Mouse (Mus musculus) layer of hippocampus, postnatal 14 days (tissue): ENCODE results near the gene Ddx54. TPM values are rescaled to one million over a fixed set of nuclear protein-coding genes. Genes with fewer than 3 reads are reported as not detected.

Source experiments
- DNase-seq, 2 experiments: peaks; one replicate each; pipeline ENCODE4 v3.0.0; 2021 to 2022; ENCODE audit warnings: low spot score in 2 of 2, mixed read lengths in 1 of 2
- total RNA-seq, 2 experiments: library from RNA; stranded (reverse); gene quantifications; 2 replicates each; pipeline ENCODE4 v1.2.3; 2021

Gene Ddx54
- total RNA-seq, 2 experiments from 2014 or later = 41.7 to 44.4 TPM

GRCm38 (mm10) chr5:120640094-120640493, 27.6 kb downstream of the Ddx54 start:
- DNase-seq = no peak

GRCm38 (mm10) chr5:120643365-120644085, 31.0 kb downstream of the Ddx54 start:
- DNase-seq = no peak

DNA sequence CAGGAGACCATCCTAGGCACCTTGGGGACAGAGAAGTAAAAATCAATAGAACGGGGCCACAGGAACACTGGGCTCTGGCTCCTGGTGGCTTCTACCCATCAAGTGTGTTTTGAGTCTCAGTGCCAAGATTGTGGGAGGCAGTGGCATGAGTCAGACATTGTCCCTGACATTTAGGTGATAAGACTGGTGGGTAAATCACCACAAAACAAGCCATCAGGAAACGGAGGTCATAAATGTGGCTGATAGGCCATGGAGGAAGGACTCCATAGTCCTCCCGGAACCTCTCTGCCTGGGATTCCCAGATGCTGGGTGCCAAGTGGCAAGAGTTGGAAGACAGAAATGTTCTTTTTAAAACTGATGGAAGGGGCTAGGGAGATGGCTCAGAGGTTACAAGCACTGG, 31.7 kb downstream of the Ddx54 start:
- no peak for DNase-seq

DNA sequence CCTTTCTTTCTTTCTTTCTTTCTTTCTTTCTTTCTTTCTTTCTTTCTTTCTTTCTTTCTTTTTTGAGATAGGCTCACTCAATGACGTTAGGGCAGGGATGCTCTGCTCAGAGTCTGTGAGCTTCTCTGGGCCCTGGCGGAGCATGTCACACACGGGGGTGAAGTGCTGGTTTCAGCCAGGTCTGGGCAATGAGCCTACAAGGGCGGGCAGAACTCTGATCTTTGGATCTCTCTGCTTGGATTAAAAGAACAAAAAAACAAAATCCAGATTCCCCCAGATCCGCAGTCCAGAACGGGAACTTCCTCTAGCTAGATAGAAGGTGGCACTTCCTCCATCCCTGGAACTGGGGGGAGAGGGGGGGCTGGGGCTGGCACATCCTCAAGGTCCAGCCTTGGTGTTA, 33.3 kb downstream of the Ddx54 start:
- no peak for DNase-seq

DNA sequence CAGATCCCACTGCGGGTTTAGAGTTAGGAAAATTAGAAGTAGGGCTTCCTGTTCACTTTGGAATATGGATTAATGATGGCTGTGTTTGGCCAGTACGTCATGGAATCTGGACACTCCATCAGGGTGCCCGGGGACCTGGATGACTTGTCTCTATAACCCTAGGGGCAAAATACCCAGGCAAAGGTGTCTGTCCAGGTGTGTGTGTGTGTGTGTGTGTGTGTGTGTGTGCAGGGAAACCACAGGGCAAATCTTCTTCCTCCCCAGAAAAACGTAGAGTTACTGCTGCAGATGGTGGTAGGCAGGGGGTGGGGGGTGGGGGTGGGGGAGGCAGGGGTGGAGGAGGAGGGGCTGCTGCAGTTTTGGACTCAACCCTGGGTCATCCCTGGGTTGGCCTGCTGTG, 34.8 kb downstream of the Ddx54 start:
- no peak for DNase-seq

DNA sequence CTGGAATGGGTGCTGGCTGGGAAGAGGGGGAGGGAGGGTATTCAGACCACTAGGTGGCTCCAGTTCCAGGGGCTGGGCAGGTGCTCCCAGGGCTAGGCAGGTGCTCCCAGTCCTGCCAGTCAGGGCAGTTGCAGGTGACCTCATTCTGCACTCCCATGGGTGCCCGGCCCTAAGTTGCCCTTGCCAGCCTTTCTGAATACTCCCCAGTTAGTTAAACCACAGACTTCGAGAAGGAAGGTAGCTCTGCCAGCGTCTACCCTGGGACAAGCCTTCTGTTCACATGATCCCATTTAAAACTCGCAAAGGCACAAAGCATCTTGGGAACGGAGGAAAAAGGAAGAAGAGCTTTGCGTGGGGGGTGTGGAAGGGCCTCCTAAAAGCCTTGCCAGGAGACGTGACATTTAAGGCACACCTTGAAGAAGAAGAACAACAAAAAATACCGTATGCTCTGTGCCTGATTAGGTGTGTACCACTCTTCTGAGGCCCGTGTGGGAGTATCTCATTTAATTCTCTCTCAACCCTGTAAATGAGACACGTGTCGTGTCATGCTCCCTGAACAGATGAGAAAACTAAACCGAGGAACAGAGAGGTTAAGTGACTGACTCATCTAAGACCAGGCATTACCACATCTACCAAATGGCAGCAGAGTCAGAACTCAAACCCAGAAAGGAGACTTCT, 35.4 kb downstream of the Ddx54 start:
- no peak for DNase-seq

DNA sequence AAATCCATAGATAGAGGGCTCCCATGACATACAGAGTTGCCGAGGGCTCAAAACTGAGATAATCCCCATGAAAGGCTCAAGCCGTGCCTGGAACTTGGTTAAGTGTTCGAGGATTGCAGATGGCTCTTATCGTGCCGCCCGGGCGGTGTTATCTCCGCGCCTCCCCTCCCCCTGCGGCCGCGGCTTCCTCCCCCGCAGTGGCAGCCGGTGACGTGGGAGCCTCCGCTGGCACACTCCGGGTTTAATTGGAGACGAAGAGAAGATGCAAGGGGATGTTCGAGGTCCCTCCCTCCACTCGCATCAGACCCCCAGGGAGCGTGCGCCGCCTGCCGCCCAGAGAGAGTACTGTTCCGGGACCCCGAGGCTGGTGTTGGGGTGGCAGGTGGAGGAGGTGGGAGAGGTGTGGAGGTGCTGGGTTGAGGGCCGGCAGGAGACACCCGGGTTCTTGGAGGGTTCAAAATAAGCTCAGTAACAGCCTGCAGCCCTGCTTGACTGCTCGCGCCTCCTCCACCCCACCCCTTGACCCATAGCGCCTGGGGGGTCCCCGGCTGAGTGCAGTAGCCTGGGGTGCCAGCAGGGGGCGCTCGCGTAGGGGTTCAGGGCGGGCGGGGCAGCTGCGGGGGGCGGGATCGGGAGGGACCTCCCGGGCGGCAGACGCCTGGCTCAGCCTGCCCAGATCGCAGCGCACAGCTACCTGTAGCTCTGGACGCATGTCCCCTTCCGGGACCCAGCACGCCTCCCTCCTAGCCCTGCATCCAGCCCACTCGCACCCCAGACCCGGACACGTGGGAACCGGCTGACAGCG, 36.2 kb downstream of the Ddx54 start, which contains the start of gene Rasal1:
TSS of gene Rasal1 (plus strand) at position 244 of the 805 bp plus-strand sequence.
- peak; percentile 77 to 81 for DNase-seq

DNA sequence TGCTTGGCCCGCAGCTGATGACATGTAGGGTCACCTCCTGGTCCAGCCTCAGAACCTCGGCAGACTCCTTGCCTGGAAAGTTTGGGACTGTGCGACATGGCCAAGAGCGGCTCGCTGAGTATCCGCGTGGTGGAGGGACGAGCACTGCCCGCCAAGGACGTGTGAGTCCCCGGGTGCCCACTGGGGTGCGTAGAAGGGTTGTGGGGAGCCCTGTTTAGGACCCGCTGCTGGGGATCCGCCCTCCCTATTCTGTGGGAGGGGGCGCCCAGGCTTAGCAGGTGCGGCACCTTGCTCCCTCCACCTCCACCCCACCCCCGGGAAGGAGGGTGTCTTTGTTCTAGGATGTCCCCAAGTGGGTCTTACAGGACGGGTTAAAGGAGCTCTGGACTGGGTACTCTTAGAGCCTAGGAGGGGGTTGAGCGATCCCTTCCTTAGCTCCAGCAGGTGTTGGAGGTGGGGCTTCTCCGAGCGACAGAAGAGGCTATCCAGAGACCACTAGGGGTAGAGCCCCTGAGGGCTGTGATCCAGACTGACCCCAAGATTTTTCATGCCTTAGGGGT, 36.9 kb downstream of the Ddx54 start:
- DNase-seq = no peak

DNA sequence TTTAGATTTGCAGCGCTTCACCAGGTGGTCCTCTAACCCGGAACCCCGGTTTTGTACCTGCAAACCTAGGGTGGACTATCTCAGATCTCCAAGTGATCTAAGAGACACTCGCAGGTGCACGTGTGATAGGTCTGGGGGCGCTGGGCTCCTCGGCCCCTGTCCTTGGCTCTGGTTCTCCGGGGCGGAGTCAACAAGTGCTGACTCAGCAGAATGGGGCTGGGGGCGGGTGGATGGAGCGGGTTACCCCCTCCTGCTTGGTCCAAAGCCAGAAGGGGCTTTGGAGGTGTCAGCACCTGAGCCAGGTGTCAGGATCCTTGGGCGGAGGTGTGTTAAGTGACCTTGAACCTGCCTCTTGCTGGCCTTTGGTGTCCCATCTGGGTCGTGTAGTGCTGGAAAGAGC, 37.4 kb downstream of the Ddx54 start:
- no peak for DNase-seq

DNA sequence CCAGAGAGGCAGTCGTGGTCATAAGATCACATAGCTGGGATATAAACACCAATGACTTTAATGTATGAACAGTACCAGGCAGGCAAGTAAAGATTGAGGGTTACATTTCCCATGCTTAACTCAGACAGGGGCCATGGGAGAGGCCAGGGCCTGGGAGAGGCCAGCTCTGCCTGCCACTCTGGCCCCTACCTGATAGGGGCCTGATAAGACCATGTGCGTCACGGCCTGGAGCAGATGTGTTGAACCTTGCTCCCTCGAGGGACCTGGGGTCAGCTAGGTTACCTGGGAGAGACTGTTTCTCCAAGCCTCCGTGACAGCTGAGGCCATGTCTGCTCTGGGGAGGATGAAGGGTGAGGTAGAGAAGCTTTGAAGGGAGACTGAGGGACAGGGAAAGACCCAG, 38.7 kb downstream of the Ddx54 start:
- no peak for DNase-seq

- no peak for DNase-seq
Measured at GRCm38 (mm10) chr5:120652915-120653701, 40.6 kb downstream of the Ddx54 start.

- DNase-seq = no peak
Measured at GRCm38 (mm10) chr5:120653873-120654272, 41.3 kb downstream of the Ddx54 start.

DNA sequence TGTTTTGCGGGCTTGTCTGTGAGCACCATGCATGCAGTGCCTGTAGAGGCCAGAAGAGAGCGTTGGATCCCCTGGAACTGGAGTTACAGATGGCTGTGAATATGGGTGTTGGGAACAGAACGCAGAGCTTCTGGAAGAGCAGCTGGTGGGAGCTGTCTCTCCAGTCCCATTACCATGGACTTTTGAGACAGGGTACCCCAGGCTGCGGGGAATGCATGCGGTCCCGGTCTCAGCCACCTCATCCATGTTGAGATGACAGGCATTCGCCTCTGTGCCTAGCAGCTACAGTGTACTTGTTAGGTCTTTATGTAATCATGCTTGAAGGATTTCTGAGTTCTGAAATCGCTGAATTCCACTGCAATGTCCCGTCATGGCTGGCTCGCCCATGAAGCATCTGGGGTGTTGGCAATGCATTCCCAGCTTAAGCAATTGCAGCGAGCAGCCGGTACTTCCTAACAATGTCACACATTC, 43.8 kb downstream of the Ddx54 start:
- DNase-seq = peak; percentile 78 to 83

DNA sequence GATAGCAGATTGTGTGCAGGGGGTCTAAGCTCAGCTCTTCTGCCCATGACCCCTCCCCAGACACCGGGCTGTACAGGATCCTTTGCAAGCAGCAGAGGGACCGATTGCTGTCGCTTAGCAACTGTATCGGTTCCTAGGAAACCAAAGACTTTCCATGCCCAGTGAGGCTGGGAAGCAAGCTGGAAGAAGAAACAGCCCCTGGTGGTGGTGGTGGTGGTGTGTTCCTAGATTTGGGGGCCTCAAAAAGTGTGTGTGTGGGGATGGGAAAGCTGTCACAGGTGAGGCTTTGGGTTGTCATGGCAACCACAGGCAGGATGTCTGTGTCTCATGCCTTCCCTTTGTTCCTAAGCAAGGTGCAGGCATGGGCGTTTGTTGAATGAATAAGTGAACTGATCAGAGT, 48.3 kb downstream of the Ddx54 start:
- peak; percentile 57 to 75 for DNase-seq

- no peak for DNase-seq
Measured at GRCm38 (mm10) chr5:120664888-120665287, 52.3 kb downstream of the Ddx54 start.

DNA sequence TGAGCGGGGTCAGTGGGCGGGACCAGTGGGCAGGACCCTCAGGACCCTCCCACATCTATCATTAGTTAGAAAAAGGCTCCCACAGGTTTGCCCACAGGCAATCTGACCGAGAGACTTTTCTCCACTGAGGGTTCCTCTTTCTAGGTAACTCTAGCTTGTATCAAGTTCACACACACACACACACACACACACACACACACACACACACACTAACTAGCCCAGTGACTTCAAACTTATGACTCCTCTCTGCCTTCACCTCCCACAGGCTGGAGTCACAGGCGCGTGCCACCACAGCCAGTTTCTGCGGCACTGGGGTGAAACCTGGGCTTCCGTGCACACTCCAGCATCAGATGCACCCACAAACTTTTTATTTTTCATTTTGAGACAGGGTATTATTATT, 56.2 kb downstream of the Ddx54 start:
- DNase-seq = no peak

- no peak for DNase-seq
Measured at GRCm38 (mm10) chr5:120670132-120670531, 57.6 kb downstream of the Ddx54 start.

DNA sequence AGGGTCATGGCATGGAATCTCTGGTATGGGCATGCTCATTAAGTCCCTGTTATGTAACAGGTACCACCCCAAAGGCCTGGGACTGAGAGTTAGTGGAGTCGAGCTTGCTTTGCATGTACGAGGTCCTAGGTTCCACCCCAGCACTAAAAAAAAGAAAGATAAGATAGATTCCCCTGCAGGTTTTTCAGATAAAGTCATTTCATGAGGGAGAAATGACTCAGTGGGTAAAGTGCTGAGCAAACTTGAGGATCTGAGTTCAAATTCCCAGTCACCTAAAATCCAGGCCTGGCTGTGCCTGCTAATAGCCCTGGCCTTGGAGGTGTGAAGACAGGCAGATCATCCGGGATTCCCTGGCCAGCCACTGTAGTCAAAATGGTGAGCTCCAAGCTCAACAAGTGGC, 59.3 kb downstream of the Ddx54 start:
- DNase-seq = no peak

GRCm38 (mm10) chr5:120673626-120674025, 61.1 kb downstream of the Ddx54 start:
- peak; percentile 79 to 82 for DNase-seq

DNA sequence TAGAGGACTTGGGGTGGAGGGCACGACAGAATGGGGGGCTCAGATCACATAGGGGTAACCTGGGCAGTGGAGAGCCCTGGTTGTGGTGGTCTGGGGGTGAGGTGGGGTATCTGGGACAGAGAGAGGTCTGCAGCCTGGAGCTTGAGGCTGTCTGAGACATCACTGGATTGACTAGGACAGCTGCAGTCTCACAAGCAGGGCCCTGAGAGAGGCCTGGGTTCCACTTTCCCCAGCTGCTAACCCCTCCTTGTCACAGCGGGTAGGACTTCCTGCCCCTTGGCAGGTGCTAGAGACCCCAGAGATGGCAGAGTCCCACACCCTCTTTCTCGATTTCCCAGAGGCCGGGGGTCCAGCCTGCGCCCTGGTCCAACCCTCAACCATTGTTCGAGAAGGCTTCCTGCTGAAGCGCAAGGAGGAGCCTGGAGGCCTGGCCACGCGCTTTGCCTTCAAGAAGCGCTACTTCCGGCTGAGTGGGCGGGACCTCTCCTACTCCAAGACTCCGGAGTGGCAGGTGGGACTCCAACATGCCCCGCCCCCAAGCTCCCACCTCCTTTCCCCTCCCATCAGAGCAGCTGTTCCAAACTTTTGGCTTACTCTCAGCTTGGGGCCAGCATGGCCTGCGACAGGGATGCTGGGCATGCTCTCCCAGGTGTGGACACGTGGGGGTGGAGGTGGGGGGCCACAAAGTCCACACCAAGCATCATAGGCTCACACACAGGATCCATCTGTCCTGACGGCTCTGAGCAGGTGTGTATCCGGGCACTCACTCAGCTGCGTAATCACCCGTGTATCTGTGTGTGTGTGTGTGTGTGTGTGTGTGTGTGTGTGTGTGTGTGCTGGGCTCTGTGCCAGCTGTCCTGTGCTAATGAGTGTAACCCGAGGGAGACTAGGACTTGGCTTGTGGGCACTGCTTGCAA, 61.9 kb downstream of the Ddx54 start:
- DNase-seq = no peak
